8 mouse cellular contexts compared by ENCODE assay signal in genomic region chr2:174900671-174900991, GRCm38 (mm10).
DNase-seq lines count a peak whose midpoint lies in the region; ATAC-seq lines count a peak whose summit lies in the region.

No protein-coding gene starts in this region.

- no peak overlapping the region for H3K4me3 ChIP-seq in heart, embryonic 10.5 days
- H3K4me3 ChIP-seq in kidney, embryonic 14.5 days (ENCODE audit: low read length), result no peak overlapping the region
- H3K4me3 ChIP-seq in limb, embryonic 13.5 days, result no peak overlapping the region
- H3K4me3 ChIP-seq in neural tube, embryonic 13.5 days, result no peak overlapping the region

- no peak overlapping the region for H3K9ac ChIP-seq in kidney, embryonic 14.5 days (ENCODE audit: low read depth, low read length)
- no peak overlapping the region for H3K9ac ChIP-seq in limb, embryonic 13.5 days
- H3K9ac ChIP-seq in neural tube, embryonic 13.5 days, result no peak overlapping the region

- no peaks in the 10 kb centered on the region for H3K9me3 ChIP-seq in heart, embryonic 10.5 days
- no peaks in the 10 kb centered on the region for H3K9me3 ChIP-seq in kidney, embryonic 14.5 days (ENCODE audit: control insufficient read depth, low read length)
- H3K9me3 ChIP-seq in limb, embryonic 13.5 days, result no peaks in the 10 kb centered on the region
- H3K9me3 ChIP-seq in neural tube, embryonic 13.5 days, result no peaks in the 10 kb centered on the region

- H3K27ac ChIP-seq in heart, embryonic 10.5 days, result 0 out of 2 replicates have a peak overlapping the region, but pooled peaks have one; percentile 25
- H3K27ac ChIP-seq in kidney, embryonic 14.5 days (ENCODE audit: low read depth, low read length), result peak overlapping the region; percentile 38; the same call in 1 of the 2 replicates
- peak overlapping the region; percentile 76 for H3K27ac ChIP-seq in limb, embryonic 13.5 days
- H3K27ac ChIP-seq in neural tube, embryonic 13.5 days (replicated peaks), result no peak overlapping the region

- peak; percentile 8; the same call in 1 of the 2 replicates for ATAC-seq in kidney, embryonic 14.5 days (ENCODE audit: low FRiP score, low TSS enrichment)
- peak; percentile 54 for ATAC-seq in limb, embryonic 13.5 days (ENCODE audit: low FRiP score, low read depth)
- ATAC-seq in neural tube, embryonic 13.5 days (ENCODE audit: low read depth), result peak; percentile 30; the same call in 1 of the 2 replicates
- no peak for ATAC-seq in megakaryocyte, adult 5-6 weeks (ENCODE audit: poor library complexity, severe bottlenecking)

- DNase-seq in 3T3-L1 (ENCODE audit: low read depth, low spot score), result peak; percentile 33
- peak; percentile 14 for DNase-seq in Muller cell, postnatal 12 days (ENCODE audit: inconsistent ontology term)
- peak; percentile 74 for DNase-seq in embryo, embryonic 11 days
- no peak for DNase-seq in heart, embryonic 10.5 days (ENCODE audit: low spot score)

- H3K27me3 ChIP-seq in heart, embryonic 10.5 days (ENCODE audit: insufficient read depth, poor library complexity, severe bottlenecking), result peaks cover 3% of the 10 kb centered on the region; the same call in 1 of the 2 replicates
- H3K27me3 ChIP-seq in kidney, embryonic 14.5 days (ENCODE audit: control insufficient read depth, insufficient read depth, low read length), result no peaks in the 10 kb centered on the region
- no peaks in the 10 kb centered on the region for H3K27me3 ChIP-seq in limb, embryonic 13.5 days
- peaks cover 2% of the 10 kb centered on the region; the same call in 1 of the 2 replicates for H3K27me3 ChIP-seq in neural tube, embryonic 13.5 days

- no peak overlapping the region for H3K4me2 ChIP-seq in kidney, embryonic 14.5 days (replicated peaks; ENCODE audit: low read depth, low read length)
- no peak overlapping the region for H3K4me2 ChIP-seq in limb, embryonic 13.5 days (replicated peaks)
- no peak overlapping the region for H3K4me2 ChIP-seq in neural tube, embryonic 13.5 days

- H3K36me3 ChIP-seq in heart, embryonic 10.5 days, result no peaks in the 10 kb centered on the region
- H3K36me3 ChIP-seq in kidney, embryonic 14.5 days (ENCODE audit: control insufficient read depth, insufficient read depth, low read length), result no peaks in the 10 kb centered on the region
- H3K36me3 ChIP-seq in limb, embryonic 13.5 days, result no peaks in the 10 kb centered on the region
- H3K36me3 ChIP-seq in neural tube, embryonic 13.5 days, result no peaks in the 10 kb centered on the region

- peaks cover 9% of the 10 kb centered on the region for H3K4me1 ChIP-seq in heart, embryonic 10.5 days
- H3K4me1 ChIP-seq in kidney, embryonic 14.5 days (ENCODE audit: control insufficient read depth, insufficient read depth, low read length), result peaks cover 4% of the 10 kb centered on the region; the same call in 1 of the 2 replicates
- H3K4me1 ChIP-seq in limb, embryonic 13.5 days, result peaks cover 14% of the 10 kb centered on the region
- no peaks in the 10 kb centered on the region for H3K4me1 ChIP-seq in neural tube, embryonic 13.5 days (replicated peaks)
